Mouse (Mus musculus): ENCODE data around the gene Ctbp2.
A peak's percentile ranks its signal among the peaks of the same experiment; 100 is the strongest.

Gene Ctbp2

DNA sequence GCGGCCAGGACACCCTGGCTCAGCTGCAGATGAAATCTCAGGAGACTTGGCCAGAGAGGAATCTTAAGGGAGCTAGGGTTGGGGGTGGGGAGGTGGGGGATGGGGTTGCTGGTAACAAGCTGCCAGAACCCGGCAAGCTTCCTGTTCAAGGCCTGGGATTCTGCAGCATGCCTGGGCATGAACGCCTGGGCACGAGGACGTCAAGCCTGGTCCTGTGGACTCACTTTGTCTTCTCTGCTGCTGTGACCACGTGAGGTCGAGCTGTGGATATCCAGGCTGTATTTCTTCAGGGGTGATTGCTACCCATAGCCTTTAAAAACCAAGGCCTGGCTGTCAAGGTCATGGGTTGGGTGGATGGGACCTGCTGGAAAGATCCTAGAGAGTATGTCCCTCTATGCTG lies 118.4 kb downstream of the Ctbp2 start:
- DNase-seq (ENCODE audit: low spot score): no peak

DNA sequence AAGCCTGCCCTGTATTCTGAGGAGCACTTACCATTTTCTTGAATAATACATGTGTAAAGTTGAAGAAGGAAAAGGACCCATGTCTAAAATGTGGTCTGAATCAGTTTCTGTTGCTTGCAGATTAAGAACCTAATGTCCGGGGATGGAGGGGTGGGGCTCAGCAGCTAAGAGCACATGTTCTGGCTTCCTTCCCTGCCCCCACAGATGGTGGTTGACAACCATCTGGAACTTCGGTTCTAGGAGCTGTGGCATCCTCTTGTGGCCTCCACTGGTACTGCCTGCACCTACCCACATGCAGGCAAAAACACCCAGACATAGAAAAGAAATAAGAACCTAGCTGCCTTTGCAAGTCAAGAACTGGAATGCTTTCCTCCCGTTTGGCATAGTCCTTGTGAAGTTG lies 120.7 kb downstream of the Ctbp2 start:
- DNase-seq (ENCODE audit: low spot score): peak; percentile 62

DNA sequence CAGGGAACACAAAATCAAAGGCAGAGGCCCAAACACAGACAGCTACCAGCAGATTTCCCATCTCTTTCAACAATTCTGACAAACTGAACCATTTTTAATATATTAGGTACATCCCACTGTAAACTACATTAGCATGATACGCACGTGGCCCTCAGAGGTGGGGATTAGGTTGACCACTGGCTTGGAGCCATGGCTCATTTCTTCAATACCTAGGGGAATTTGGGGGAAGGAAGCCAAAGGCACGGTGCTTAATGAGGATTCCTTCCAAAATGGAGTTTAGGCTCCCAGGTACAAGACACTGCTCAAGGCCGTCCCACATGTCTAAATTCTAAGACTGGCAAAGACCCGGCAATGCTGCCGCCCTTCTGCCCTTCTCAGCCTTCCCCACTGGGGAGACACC lies 121.9 kb downstream of the Ctbp2 start:
- DNase-seq (ENCODE audit: low spot score): no peak

DNA sequence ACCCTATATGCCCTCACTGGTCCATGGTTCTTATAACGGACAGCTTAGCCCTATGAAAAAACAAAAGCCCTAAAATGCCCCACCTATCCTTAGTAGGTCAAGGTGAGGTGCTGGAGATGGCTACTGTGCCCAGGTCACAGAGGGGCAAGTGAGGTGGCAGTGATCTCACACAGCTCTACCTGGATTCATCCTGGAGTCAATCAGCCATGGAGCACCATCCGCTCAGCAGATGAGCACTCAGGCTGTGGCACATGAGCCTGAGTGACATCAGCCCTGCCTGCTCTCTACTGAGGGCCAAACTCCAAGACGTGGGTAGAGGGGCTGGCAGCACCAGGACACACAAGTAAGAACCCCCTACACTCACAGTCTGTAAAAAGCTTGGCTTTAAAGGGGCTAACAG lies 122.8 kb downstream of the Ctbp2 start:
- no peak for DNase-seq (ENCODE audit: low spot score)

DNA sequence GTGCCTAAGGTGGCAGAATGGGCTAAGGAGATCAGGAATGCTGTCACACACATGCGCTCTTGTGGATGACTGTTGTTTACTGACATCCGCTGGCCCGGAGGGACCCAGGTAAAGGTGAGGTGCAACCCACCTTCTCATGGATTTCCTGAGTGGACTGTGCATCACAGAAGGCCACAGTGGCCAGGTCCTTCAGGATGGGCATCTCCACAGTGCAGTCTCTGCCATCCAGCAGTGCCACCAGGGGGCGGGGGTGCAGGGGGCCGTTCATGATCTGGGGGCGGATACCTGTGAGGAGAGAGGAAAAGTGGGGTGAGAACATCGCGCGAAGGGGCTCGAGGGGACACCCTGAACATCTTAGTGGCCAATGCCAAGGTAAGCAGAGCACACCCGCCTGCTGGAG lies 125.1 kb downstream of the Ctbp2 start:
- no peak for DNase-seq (ENCODE audit: low spot score)

DNA sequence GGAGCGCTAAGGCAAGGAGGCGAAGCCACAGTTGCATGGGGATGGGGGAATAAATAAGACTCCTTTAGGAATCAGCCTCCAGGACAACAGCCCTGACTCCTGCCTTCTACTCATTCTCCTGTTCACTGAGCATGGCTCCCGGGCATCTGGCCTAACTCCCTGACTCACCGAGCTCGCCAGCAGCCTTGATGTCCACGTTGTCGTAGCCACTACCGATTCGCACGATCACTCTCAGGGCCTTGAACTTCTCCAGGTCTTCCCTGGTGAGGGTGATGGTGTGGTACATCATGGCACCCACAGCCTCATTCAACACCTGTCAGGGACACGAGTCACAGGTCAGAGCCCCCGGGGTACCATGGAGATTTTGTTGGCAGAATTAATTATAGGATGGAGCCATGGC lies 125.5 kb downstream of the Ctbp2 start:
- no peak for DNase-seq (ENCODE audit: low spot score)

DNA sequence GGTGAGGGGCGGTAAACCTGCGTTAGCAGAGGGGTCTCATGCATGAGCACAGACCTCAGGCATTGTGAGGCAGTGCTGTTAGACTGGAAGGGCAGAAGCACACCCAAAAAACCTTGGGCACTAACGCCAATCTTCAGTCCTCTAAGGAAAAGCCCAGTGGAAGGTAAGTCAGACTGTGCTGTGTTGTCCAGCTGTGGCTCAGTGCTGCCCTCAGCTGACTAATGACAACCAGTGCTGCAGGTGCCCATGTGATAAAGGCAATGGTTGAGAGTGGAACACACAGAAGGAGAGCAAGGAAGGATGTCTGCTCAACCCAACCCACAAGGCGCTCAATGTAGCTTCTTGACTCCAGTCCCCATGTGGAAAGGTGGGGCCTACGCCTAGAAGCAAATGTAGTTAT lies 127.8 kb downstream of the Ctbp2 start:
- DNase-seq (ENCODE audit: low spot score): no peak

DNA sequence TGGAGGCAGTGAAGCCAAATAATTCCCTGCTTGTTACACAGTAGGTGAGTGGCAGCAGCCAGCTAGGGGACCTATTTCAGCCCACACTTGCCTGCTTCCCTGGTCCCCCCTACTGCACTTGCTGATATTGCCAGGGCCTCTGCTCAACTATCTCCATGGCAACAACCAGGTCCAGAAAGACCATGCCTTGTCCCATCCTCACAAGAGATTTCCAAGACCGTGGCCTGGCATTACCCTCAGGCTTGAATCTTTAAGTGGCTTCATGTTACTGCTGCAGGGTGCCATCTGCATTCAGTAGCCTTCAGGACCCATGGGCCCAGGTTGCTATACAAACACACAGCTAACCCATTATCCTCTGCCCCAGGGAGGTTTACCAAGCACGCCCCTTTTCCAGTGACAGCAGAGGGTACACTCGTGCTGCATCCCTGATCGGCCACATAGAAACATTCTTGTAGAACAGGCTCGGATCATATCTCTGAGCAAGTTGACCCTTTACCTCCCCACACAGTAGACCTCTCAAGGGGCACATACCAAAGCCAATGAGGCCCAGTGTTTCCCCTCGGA lies 129.4 kb downstream of the Ctbp2 start:
- no peak for DNase-seq (ENCODE audit: low spot score)

DNA sequence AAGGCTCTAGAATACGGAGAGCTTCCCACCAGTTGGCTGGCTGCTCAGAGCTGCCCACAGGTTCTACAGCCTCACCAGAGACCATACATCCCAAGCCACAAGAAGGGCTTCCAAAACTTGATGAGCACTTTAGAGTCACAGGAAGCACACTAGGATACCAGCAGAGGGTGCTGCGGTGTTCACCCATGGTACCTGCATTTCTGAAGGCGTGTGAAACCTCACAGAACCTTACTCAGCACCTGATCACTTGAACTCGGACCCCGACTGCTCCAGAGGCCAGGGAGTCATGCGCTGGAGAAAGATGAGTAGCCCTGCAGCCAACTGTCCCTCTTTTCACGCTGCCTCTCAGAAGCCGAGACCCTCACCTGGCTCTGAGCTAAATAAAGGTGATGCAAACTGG lies 130.0 kb downstream of the Ctbp2 start:
- DNase-seq (ENCODE audit: low spot score): no peak

DNA sequence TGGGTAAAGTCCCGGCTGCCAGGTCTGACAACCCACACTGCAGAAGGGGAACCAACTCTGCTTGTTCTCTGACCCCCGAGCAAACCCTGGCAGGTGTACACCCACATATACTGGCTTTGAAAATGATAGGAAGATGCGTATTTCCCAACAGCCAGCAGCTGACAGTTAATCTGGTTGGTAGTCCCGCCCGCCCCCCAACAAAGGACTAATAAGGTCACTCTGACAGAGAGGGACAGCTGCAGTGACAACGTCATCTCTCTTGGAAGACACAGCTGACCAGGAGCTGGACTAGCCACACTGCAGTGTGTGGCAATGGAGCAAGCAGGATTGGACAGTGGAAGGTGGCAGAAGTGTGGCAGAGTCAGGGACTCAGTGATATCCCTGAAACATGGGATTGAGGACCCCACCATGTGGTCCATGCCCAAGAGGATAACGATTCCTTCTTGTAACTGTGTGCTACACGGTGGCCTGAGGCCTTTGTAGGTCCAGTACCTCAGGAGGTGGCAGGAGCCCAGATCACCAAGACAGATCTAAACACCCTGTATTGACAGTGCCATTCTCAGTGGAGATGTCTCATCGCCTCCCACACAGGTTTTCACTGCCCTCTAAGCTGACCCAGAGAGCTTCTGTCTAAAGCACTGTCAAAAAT lies 131.1 kb downstream of the Ctbp2 start:
- DNase-seq (ENCODE audit: low spot score): no peak

DNA sequence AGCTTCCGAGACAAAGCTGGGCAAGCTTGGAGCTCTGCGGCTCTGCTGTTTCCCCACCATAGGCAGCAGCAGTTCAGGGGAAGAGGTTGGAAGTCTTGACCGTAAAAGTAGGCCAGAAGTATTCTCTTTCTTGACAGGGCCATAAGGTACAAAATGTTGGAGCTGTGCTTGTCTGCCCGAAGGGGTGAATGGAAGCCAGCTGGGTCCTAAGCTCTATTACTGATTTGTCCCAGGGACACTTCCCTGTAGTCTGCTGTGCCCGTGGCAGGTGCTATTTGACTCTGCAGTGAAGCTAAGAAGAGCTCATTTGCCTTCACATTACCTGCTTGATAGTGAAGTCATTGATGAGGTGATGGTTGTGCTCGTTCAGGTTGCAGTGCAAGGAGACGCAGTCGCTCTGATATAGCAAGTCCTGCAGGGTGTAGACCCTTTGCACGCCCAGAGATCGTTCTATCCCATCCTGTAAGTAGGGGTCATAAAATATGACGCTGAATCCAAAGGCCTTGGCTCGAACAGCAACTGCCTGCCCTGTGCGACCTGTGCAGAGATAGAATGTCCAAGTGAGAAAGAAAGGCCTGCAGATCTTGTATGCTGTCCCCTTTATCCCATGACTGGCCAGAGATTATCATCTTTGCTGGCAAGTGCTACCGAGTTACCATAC lies 132.8 kb downstream of the Ctbp2 start:
- no peak for DNase-seq (ENCODE audit: low spot score)

DNA sequence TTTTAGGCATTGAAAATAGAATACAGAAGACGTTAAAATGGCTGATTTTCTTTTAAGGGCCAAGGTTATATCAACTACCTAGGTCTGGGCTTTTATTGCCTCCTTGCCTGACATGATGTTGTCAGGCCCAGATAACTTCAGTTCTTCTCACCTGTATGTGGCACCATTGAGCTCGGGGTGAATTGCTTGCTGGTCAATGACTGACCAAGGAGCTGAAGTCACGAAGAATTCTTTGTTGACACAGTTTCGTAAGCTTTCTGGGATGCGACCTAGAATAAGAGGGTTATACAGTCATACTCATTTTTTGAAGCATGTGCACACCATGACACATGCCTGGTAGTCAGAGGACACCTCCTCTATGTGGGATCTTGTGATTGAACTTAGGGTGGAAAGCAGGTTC lies 134.3 kb downstream of the Ctbp2 start:
- DNase-seq (ENCODE audit: low spot score): no peak

DNA sequence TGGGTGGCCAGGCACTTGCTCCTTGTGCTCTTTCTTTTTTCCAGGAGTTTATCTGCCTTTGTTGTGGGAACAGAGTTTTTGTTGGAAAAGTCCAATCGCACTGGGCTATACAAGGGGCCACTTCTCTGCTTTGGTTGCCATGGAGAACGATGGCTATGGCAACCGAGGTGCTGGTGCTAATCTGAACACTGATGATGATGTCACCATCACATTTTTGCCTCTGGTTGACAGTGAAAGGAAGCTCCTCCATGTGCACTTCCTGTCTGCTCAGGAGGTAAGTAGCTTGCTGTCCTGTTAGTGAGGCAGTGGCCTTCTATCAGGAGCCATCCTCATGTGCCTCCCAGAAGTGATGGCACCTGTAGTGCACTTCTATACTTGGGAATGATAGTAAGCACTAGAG lies 141.5 kb downstream of the Ctbp2 start:
- no peak for DNase-seq (ENCODE audit: low spot score)

DNA sequence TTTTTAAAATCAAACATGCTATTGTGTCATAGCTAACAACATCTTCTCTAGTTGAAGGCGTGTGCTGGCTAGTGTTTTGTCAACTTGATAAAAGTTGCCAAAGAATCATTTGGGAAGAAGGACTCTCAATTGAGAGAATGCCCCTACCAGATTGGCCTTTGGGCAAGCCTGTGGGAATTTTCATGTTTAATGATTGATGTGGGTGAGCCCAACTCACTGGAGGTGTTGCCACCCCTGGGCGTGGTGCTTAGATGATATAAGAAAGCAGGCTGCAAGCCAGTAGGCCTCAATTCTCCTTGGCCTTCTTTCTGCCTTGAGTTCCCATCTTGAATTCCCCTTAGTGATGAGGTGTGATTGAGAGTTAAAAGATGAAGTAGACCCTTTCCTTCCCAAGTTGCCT lies 146.2 kb downstream of the Ctbp2 start:
- DNase-seq (ENCODE audit: low spot score): no peak

DNA sequence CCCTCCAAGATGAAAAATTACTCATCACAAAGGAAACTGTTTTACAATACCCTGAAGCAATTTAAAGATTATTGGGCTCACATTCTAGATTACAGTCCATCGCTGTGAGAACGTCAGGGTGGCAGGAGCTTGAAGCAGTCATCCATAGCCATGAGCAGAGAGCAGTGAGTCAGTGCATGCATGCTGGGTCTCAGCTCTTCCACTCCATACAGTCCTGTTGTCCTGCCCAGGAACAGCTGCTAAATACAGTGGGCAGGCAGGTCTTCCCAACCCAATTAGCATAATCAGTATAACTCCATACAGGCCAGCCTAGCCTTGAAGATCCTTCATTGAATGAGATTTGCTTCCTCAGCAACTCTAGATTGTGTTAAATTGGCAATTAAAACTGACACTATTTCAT lies 148.1 kb downstream of the Ctbp2 start:
- DNase-seq (ENCODE audit: low spot score): no peak

DNA sequence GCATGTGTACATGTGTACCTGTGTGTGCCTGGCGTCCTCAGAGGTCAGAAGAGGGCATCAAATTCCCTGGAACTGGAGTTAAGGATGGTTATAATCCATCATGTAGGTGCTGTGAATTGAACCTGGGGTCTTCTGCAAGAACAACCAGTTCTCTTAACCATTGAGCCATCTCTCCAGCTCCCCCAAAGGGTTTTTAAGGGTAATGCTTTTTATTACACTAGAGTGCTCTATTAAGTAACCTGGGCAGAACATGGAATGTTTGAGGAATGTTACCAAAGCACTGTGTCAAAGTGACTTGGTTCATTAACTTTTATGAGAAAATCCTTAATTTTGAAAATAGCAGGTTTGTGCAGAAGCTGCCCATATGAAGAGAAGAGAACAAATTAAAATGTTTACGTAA lies 152.1 kb downstream of the Ctbp2 start:
- no peak for DNase-seq (ENCODE audit: low spot score)

DNA sequence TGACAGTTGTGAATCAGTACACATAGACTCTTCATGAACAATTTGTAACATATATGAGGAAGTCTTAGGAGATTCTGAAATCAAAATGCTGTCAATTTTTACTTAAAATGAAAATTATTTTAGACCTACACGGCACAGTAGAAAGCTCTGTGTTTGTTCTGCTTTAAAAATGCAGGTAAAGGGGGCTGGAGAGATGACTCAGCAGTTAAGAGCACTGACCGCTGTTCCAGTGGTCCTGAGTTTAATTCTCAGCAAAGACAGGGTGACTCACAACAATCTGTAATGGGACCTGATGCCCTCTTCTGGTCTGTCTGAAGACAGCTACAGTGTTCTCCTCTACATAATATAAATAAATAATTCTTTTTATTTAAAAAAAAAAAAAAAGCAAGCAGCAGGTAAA lies 158.4 kb downstream of the Ctbp2 start:
- no peak for DNase-seq (ENCODE audit: low spot score)

DNA sequence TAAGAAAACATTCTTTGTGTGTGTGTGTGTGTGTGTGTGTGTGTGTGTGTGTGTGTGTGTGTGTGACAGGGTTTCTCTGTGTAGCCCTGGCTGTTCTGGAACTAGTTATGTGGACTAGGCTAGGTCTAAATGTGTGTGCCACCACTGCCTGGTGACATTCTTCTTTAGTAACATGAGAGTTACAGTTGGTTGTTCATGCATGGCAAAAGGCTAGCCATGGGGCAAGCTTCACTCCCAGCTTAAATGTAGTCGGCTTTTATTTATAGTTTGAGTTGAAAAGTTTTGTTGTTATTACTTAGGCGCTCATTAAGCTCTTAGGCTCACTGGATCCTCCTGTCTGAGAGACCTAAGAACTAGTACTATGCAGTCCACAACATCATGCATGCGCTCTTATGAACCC lies 159.8 kb downstream of the Ctbp2 start:
- no peak for DNase-seq (ENCODE audit: low spot score)

DNA sequence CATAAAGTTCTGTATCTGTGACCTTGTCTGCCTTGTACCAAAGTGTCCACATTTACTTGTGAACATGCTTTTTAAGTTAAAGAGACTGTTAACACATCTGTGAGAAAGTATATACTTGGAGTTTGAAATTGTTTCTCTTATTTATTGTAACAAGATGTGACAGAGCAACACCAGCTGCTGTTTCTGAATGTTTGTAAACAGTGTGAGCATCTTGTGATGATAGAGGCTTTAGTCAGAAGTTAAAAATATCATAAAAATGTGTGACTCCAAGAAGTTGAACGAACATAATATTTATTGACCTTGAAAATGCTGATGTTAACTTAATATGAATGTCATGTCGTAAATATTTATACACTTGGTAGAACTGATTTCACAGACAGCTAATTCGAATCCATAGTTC lies 173.5 kb downstream of the Ctbp2 start:
- no peak for DNase-seq (ENCODE audit: low spot score)

DNA sequence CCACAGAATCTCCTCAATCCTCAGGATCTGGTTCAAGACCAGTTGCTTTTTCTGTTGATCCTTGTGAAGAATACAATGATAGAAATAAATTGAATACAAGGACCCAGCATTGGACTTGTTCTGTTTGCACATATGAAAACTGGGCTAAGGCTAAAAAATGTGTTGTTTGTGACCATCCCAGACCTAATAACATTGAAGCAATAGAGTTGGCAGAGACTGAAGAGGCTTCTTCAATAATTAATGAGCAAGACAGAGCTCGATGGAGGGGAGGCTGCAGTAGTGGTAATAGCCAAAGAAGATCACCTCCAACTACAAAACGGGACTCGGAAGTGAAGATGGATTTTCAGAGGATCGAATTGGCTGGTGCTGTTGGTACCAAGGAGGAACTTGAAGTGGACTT lies 174.2 kb downstream of the Ctbp2 start:
- DNase-seq (ENCODE audit: low spot score): no peak

DNA sequence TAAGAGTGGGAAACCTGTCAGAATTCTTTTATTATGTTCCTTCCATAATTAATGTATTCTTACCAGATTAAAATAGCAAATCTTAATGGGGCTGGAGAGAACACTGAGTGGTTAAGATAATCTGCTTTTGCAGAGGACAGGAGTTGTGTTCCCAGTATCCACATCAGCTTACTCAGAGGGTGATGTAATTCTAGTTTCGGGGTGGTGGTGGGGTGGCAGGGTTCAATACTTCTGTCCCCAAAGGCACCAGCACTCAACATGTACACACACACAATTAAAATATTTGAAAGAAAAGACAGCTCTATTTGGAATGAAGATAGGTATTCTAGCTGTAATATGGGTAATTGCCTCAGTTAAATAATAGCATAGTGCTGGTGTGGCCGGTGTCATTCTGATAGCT lies 183.6 kb downstream of the Ctbp2 start:
- DNase-seq (ENCODE audit: low spot score): no peak

DNA sequence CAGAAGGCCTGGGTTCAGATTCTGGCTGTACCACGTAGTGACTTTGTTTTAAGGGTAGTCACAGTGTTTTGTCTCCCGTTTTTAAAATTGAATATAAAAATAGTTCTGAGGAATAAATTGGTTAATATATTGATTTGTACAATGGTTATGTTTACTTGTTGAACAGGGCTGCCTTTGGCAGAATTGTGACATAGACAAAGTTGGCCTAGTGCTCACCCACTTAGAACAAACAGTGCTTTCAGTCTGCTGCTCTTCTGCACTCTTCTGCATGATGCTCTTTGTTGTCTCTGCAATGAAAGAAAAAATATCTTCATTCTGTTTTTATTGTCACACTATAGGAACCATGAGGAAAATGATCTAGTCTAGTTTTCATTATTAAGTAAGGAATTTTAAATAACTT lies 185.0 kb downstream of the Ctbp2 start:
- no peak for DNase-seq (ENCODE audit: low spot score)

All from testis, postnatal 14 days (tissue).